8 mouse cellular contexts compared by ENCODE assay signal in genomic region chr11:102061236-102061940, GRCm38 (mm10). TPM values are rescaled to one million over a fixed set of nuclear protein-coding genes. Genes with fewer than 3 reads are reported as not detected.
DNase-seq lines count a peak whose midpoint lies in the region; ATAC-seq and TF ChIP-seq lines count a peak whose summit lies in the region.

No protein-coding gene starts in this region.

- peak; percentile 95 for TF ChIP-seq CTCF in cortical plate, adult 2 months (IDR thresholded peaks at IDR 0.05; ENCODE audit: extremely low read depth, insufficient read depth, low read length)

- H3K27ac ChIP-seq in cortical plate, adult 2 months (ENCODE audit: insufficient read depth, low read length): no peak overlapping the region

- H3K4me3 ChIP-seq in cortical plate, adult 2 months (ENCODE audit: insufficient read depth, low read length): peak overlapping the region; percentile 7; the same call in 1 of the 2 replicates

- H3K4me1 ChIP-seq in cortical plate, adult 2 months (ENCODE audit: control insufficient read depth, insufficient read depth, low read length): no peaks in the 10 kb centered on the region

- peak; percentile 86 for ATAC-seq in megakaryocyte, adult 5-6 weeks (ENCODE audit: poor library complexity, severe bottlenecking)

- peak; percentile 74 for DNase-seq in ZHBTc4 (ENCODE audit: low read depth, low spot score)
- DNase-seq in gastrocnemius, postnatal 10 days: peak; percentile 71
- DNase-seq in induced T-regulatory cell, adult 2 months (ENCODE audit: low read depth): peak; percentile 86
- DNase-seq in left cerebral cortex, adult 8-10 months (ENCODE audit: low spot score in 2 of 2): peak; percentile 50 to 70
- peak; percentile 85 for DNase-seq in right cerebral cortex, adult 2 months (ENCODE audit: low spot score in 2 of 2)
- peak; percentile 74 for DNase-seq in urinary bladder, postnatal 25 days (ENCODE audit: low spot score)

- TF ChIP-seq POLR2A in cortical plate, adult 2 months (IDR thresholded peaks at IDR 0.05; ENCODE audit: extremely low read depth, insufficient read depth, low read length): no peak

RNA-seq across cellular contexts. Expression of gene Cd300lg, which starts 20.1 kb away (rescaled TPM):
- polyA plus RNA-seq in cortical plate, adult 2 months (2012; rRNA removed): 0.15 and 0.19 TPM in 2 replicates
- 10 to 100 TPM; 18.0 to 20.4 TPM for total RNA-seq in gastrocnemius, postnatal 10 days (2021)
- under 1 TPM in 3 of 4 experiments, not detected in 1; 0.15 to 0.18 (median 0.17) TPM for total RNA-seq in left cerebral cortex, adult 8-10 months (2022)
- total RNA-seq in megakaryocyte, adult 5-6 weeks (2015): 56.1 and 63.1 TPM in 2 replicates
- total RNA-seq in megakaryocyte, adult 5-6 weeks (2017): 37.9 and 40.4 TPM in 2 replicates

RNA-seq across cellular contexts. Expression of gene Mpp2, which starts 26.9 kb away (rescaled TPM):
- polyA plus RNA-seq in cortical plate, adult 2 months (2012; rRNA removed): 128 and 133 TPM in 2 replicates
- 1 to 10 TPM; 1.1 to 1.5 TPM for total RNA-seq in gastrocnemius, postnatal 10 days (2021)
- 100 to 1,000 TPM; 126 to 142 (median 135) TPM for total RNA-seq in left cerebral cortex, adult 8-10 months (2022)
- total RNA-seq in megakaryocyte, adult 5-6 weeks (2015): 0.02 and 0.57 TPM in 2 replicates
- 0.11 TPM in 1 of 2 replicates, not detected in the other for total RNA-seq in megakaryocyte, adult 5-6 weeks (2017)

RNA-seq across cellular contexts. Expression of gene Mpp3, which starts 33.1 kb away (rescaled TPM):
- 57.9 and 60.4 TPM in 2 replicates for polyA plus RNA-seq in cortical plate, adult 2 months (2012; rRNA removed)
- 10 to 100 TPM; 76.8 to 83.7 TPM for total RNA-seq in gastrocnemius, postnatal 10 days (2021)
- total RNA-seq in left cerebral cortex, adult 8-10 months (2022): 10 to 100 TPM; 73.8 to 85.2 (median 77.1) TPM
- not detected in 2 replicates for total RNA-seq in megakaryocyte, adult 5-6 weeks (2015)
- total RNA-seq in megakaryocyte, adult 5-6 weeks (2017): not detected in 2 replicates

RNA-seq across cellular contexts. Expression of gene Ppy, which starts 39.7 kb away (rescaled TPM):
- polyA plus RNA-seq in cortical plate, adult 2 months (2012; rRNA removed): not detected in 2 replicates
- total RNA-seq in gastrocnemius, postnatal 10 days (2021): not detected
- total RNA-seq in left cerebral cortex, adult 8-10 months (2022): not detected
- total RNA-seq in megakaryocyte, adult 5-6 weeks (2015): not detected in 2 replicates
- not detected in 2 replicates for total RNA-seq in megakaryocyte, adult 5-6 weeks (2017)

RNA-seq across cellular contexts. Expression of gene Pyy, which starts 46.2 kb away (rescaled TPM):
- not detected in 2 replicates for polyA plus RNA-seq in cortical plate, adult 2 months (2012; rRNA removed)
- not detected for total RNA-seq in gastrocnemius, postnatal 10 days (2021)
- total RNA-seq in left cerebral cortex, adult 8-10 months (2022): not detected
- total RNA-seq in megakaryocyte, adult 5-6 weeks (2015): not detected in 2 replicates
- total RNA-seq in megakaryocyte, adult 5-6 weeks (2017): not detected in 2 replicates

Comparison
In these comparisons a context has a peak if more than half of its experiments do, and no peak if none do; other contexts are left out.
1. RNA of gene Cd300lg, which starts 20.1 kb away (total RNA-seq): 37.9 to 63.1 TPM in megakaryocyte, adult 5-6 weeks and 18.0 to 20.4 TPM in gastrocnemius, postnatal 10 days; 0.15 to 0.18 TPM in left cerebral cortex, adult 8-10 months; every median in the first group is over 10 times any median in the second.
2. RNA of gene Mpp2, which starts 26.9 kb away (total RNA-seq): 126 to 142 TPM in left cerebral cortex, adult 8-10 months; 1.1 to 1.5 TPM in gastrocnemius, postnatal 10 days and 0.02 to 0.57 TPM in megakaryocyte, adult 5-6 weeks; every median in the first group is over 10 times any median in the second.
3. RNA of gene Mpp3, which starts 33.1 kb away (total RNA-seq): 76.8 to 83.7 TPM in gastrocnemius, postnatal 10 days and 73.8 to 85.2 TPM in left cerebral cortex, adult 8-10 months; not detected in megakaryocyte, adult 5-6 weeks; every median in the first group is over 10 times any median in the second.
4. Peak in every context shown above with its lines, with median percentiles within 50 percentile points of each other: DNase-seq.